Mouse (Mus musculus) forebrain, postnatal 0 days (tissue): ENCODE measurements around the gene Dusp13. TPM values are rescaled to one million over a fixed set of nuclear protein-coding genes. Genes with fewer than 3 reads are reported as not detected.

Experiments
- ATAC-seq: fragments of 200-750 bp; cut with Nextera tagmentation; 2 replicates; pipeline ENCODE4 v1.8.0; 2017; ENCODE audit warnings: mild to moderate bottlenecking, moderate library complexity
- DNase-seq: peaks from one replicate; pipeline ENCODE4 v3.0.0-alpha.2; 2015
- H3K27ac ChIP-seq: fragments of 300-500 bp; sonication (generic); 2 replicates; pipeline ENCODE4 v1.5.1; 2014; ENCODE audit warnings: low read depth, mild to moderate bottlenecking, antibody characterized with exemption, low read length, moderate library complexity, mixed read lengths
- H3K27me3 ChIP-seq: fragments of 300-500 bp; sonication (generic); 2 replicates; pipeline ENCODE4 v1.6.1; 2014; ENCODE audit warnings: mild to moderate bottlenecking, low read length, mixed read lengths; ENCODE audit not compliant: insufficient read depth
- H3K36me3 ChIP-seq: fragments of 300-500 bp; sonication (generic); 2 replicates; pipeline ENCODE4 v1.6.1; 2014; ENCODE audit warnings: mild to moderate bottlenecking, moderate library complexity; ENCODE audit not compliant: insufficient read depth
- H3K4me1 ChIP-seq: fragments of 300-500 bp; sonication (generic); 2 replicates; pipeline ENCODE4 v1.6.1; 2014; ENCODE audit warnings: antibody characterized with exemption; ENCODE audit not compliant: insufficient read depth
- H3K4me2 ChIP-seq: fragments of 300-500 bp; sonication (generic); 2 replicates; pipeline ENCODE4 v1.6.1; 2014; ENCODE audit warnings: low read depth, mild to moderate bottlenecking, moderate library complexity
- H3K4me3 ChIP-seq: fragments of 300-500 bp; sonication (generic); 2 replicates; pipeline ENCODE4 v1.5.1; 2014; ENCODE audit warnings: low read depth, low read length, mixed read lengths
- H3K9ac ChIP-seq: fragments of 300-500 bp; sonication (generic); 2 replicates; pipeline ENCODE4 v1.6.1; 2014; ENCODE audit warnings: mild to moderate bottlenecking
- H3K9me3 ChIP-seq: fragments of 300-500 bp; sonication (generic); 2 replicates; pipeline ENCODE4 v1.6.1; 2016; ENCODE audit warnings: low read length
- CTCF ChIP-seq: sonication (generic); IDR thresholded peaks from 2 replicates; pipeline ENCODE4 v1.5.1; 2016; ENCODE audit warnings: antibody characterized with exemption, control low read depth, low read depth
- WGBS: fragments of 180-500 bp; shearing (Covaris S2); extraction: QIAGEN DNeasy Blood & Tissue Kit; methylation state at CpG from one replicate; pipeline ENCODE4 v1.1.7; 2014; 5-methylcytosine and 5-hydroxymethylcytosine counted together
- polyA plus RNA-seq: library from polyadenylated mRNA; unstranded; fragments of >200 nt; fragmentation: Nextera tagmentation; extraction: Ambion mirVana; gene quantifications from 2 replicates; pipeline ENCODE4 v1.2.1, GENCODE M21; 2015
- total RNA-seq: library from RNA; depleted of rRNA; stranded (reverse); fragments of >200 nt; gene quantifications from 2 replicates; pipeline ENCODE4 v1.2.3, GENCODE M21; 2014

The Dusp13 gene
- total and polyA plus RNA-seq, 2 experiments from 2014 or later, result 0.23 to 0.57 TPM

DNA sequence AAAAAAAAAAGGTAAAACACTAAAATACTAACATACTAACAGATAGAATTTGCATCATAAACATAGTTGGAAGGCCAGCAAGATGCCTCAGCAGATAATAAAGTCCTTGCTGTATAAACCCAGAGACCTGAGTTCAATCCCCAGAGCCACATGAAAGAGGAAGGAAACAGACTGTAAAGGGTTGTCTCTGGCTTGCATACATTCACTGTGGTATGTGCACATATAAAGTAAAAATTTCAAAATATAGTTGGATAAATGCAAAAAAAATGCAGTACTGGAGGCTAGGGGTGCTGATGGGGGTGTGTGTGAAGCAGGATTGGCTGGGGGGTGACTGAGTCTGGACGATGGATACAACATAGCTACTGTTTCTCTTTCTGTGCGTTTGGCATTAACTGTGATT, 45.5 kb downstream of the Dusp13 start:
- no peaks in the 10 kb centered on the region for H3K9me3 ChIP-seq
- no peaks in the 10 kb centered on the region for H3K36me3 ChIP-seq
- H3K9ac ChIP-seq, result no peak overlapping the region
- no peaks in the 10 kb centered on the region for H3K27me3 ChIP-seq
- no peak for TF ChIP-seq CTCF
- H3K4me3 ChIP-seq, result no peak overlapping the region
- H3K4me2 ChIP-seq, result no peak overlapping the region
- H3K27ac ChIP-seq, result no peak overlapping the region
- peaks cover 10% of the 10 kb centered on the region; the same call in 1 of the 2 replicates for H3K4me1 ChIP-seq
- DNase-seq, result no peak
- 81% methylated on average over 2 of the region's 2 CpGs for WGBS
- no peak for ATAC-seq

DNA sequence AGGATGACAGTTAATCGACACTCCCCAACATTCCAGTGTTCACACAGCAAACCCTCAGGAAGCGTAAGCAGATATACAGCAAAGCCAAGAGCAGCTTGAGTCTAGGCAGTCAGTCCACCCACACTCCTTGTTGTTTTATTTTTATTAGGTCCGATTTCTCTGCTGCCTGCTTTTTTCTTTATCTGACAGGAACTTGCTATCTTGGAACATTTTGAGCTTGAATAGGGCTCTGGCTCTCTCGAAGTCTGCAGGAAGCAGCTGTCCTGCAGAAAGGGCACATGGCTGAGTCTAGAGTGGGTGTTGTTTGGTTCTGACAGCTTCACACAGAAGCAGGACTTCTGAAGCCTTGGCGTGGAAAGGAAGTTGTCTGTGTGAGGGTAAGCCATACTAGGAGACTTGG, 47.7 kb downstream of the Dusp13 start:
- H3K4me1 ChIP-seq, result peaks cover 10% of the 10 kb centered on the region; the same call in 1 of the 2 replicates
- H3K9me3 ChIP-seq, result no peaks in the 10 kb centered on the region
- DNase-seq, result no peak
- H3K27me3 ChIP-seq, result no peaks in the 10 kb centered on the region
- no peak overlapping the region for H3K4me2 ChIP-seq
- H3K36me3 ChIP-seq, result no peaks in the 10 kb centered on the region
- H3K9ac ChIP-seq, result no peak overlapping the region
- H3K4me3 ChIP-seq, result no peak overlapping the region
- WGBS, result 77% methylated on average over 5 of the region's 5 CpGs
- no peak for TF ChIP-seq CTCF
- no peak overlapping the region for H3K27ac ChIP-seq
- no peak for ATAC-seq

DNA sequence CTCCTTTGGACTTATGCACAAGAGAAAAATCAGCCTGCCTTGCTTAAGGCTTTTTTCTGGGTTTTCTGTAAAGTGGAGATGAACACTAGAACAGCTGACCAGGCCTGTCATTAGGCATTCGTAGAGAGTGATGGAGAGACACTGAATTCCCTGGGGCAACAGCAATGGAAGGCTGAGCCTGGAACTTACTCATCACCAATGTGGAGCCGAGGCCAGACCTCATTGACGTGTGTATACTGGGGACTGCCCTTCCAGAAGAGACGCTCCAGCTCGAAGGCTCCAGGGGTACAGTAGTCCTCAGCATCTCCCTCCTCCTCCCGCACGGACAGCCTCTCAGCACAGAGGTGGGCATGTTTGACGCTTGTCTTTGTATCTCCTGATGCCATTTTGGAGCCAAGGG, 48.3 kb downstream of the Dusp13 start:
- ATAC-seq (no peak), DNase-seq (no peak)
- no peak overlapping the region for H3K4me3 ChIP-seq
- H3K4me1 ChIP-seq, result peaks cover 10% of the 10 kb centered on the region; the same call in 1 of the 2 replicates
- no peaks in the 10 kb centered on the region for H3K9me3 ChIP-seq
- no peaks in the 10 kb centered on the region for H3K27me3 ChIP-seq
- H3K27ac ChIP-seq, result no peak overlapping the region
- no peak for TF ChIP-seq CTCF
- WGBS, result 90% methylated on average over 8 of the region's 8 CpGs
- H3K9ac ChIP-seq, result no peak overlapping the region
- H3K36me3 ChIP-seq, result no peaks in the 10 kb centered on the region
- H3K4me2 ChIP-seq, result no peak overlapping the region

DNA sequence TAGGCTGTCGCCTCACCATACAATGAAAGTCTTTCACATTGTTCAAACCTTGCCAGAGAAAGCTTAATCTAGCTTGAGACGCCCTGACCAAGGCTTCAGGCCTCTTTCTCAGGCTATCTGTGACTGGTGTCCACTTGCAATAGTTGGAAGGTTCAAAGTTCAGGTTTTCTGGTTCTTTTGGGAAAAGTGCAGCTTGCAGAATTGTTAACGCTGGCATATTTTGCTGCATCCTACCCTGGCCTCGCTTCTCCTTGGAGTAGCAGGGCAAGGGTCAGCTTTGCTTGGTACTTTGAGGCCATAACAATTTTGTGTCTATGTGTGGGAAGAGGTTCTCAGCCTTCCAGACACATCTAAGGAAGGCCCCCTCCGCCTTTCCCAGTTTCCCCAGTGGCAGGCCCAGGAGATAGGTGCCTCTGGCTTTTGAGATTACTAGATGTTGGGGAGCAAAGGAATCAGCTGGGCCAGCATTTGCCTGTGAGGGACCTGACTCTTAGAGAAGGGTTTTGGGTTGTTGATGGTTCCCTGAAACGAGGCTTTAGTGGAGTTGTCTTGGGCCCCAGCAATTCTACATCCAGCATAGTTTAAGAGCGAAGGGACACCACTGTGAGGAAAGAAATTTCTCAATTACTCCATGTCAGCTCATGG, 54.7 kb downstream of the Dusp13 start:
- Histone ChIP-seq H3K9ac (no peak overlapping the region), H3K9me3 (no peaks in the 10 kb centered on the region), H3K27me3 (no peaks in the 10 kb centered on the region), H3K4me2 (no peak overlapping the region), H3K36me3 (no peaks in the 10 kb centered on the region), H3K27ac (no peak overlapping the region), H3K4me1 (no peaks in the 10 kb centered on the region), H3K4me3 (no peak overlapping the region)
- WGBS, result 83% methylated on average over 7 of the region's 7 CpGs
- ATAC-seq (no peak), DNase-seq (no peak)
- TF ChIP-seq CTCF, result no peak

DNA sequence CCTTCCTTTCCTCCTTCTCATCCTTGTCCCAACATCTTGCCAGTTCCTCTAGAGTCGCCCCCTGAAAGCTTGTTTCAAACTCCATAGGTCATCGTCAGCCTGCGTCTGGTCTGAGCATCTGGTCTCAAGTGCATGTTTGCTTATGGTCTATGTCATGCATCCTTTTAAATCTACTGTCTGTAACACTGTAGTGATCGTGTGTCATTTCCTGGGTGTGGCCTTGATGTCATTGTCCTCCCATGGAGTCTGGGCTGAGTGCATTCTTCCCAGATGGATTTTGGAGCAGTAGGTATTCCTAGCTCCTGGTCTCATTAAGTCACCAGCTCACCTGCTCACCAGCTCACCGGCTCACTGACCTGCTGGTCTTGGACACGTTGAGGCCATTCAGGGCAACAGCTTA, 56.0 kb downstream of the Dusp13 start:
- no peak overlapping the region for H3K4me3 ChIP-seq
- H3K9ac ChIP-seq, result no peak overlapping the region
- no peaks in the 10 kb centered on the region for H3K27me3 ChIP-seq
- H3K4me2 ChIP-seq, result no peak overlapping the region
- H3K36me3 ChIP-seq, result no peaks in the 10 kb centered on the region
- H3K4me1 ChIP-seq, result no peaks in the 10 kb centered on the region
- TF ChIP-seq CTCF, result no peak
- DNase-seq (no peak), ATAC-seq (no peak)
- WGBS, result 79% methylated on average over 6 of the region's 6 CpGs
- H3K27ac ChIP-seq, result no peak overlapping the region
- no peaks in the 10 kb centered on the region for H3K9me3 ChIP-seq

DNA sequence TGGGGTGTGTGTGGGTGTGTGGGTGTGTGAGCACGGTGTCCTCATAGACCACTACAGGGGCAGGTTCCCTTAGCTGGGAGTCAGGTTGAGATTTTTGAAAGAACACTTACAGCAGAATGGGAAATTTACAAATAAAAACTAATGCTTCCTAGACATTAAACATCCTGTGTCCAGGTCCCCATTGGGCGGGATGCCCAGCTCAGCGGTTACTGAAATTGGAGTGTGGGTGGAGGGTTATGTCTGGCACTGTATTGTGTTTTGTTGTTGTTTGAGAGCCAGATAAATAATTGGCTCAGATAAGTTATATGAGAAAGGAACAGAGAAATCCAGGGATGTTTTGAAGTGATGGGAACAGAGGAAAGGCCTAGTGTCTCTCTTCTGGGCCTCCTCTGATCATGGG, 59.9 kb downstream of the Dusp13 start:
- Histone ChIP-seq H3K27ac (no peak overlapping the region), H3K4me2 (no peak overlapping the region), H3K4me1 (no peaks in the 10 kb centered on the region), H3K4me3 (no peak overlapping the region), H3K9me3 (no peaks in the 10 kb centered on the region), H3K9ac (no peak overlapping the region), H3K36me3 (no peaks in the 10 kb centered on the region), H3K27me3 (no peaks in the 10 kb centered on the region)
- DNase-seq (no peak), ATAC-seq (no peak)
- WGBS, result 81% methylated on average over 3 of the region's 3 CpGs
- no peak for TF ChIP-seq CTCF

DNA sequence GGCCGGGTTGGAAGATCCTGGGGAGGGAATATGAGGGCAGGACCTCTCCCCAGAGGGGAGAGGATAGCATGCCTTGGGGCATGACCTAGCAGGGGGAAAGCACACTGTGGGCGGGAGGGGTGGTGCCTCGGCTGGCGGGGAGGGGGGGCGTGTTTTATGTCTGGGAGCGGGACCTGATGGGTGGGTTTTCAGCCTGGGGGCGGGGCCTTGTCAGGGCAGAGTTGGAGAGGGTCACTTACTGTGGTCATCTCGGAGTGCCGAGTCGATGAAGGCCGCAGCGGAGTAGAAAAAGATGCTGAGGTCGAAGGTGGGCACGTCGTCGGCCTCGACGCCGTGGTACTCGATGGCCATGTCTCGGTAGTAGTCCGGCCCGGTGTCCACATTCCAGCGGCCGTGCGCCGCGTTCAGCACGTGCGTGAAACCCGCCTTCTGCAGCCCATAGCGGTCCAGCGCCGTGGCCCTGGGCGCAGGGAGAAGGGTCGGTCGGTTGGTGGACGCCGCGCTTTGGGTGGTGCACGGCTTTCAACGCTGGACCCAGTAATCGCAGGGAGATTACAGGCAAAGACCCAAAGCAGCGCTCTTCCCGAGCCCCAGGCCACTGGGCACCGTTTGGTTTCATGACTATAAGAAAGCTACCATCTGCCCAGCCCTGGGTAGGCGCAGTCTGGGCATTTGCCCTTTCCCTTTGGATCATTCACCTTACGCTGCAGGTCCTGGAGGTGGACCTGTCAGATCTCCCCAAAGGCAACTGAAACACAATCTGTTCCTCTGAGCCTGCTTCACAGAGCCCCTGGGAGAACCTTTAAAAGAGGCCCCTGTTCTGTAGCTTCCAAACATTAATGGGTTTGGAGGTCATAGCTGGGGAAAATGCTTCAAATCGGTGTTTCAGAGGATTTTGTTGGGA, 64.4 kb downstream of the Dusp13 start:
- 15% methylated on average over 49 of the region's 49 CpGs for WGBS
- Histone ChIP-seq H3K9ac (no peak overlapping the region), H3K27me3 (no peaks in the 10 kb centered on the region), H3K36me3 (no peaks in the 10 kb centered on the region), H3K4me2 (peak overlapping the region; percentile 41), H3K27ac (no peak overlapping the region), H3K4me3 (peak overlapping the region; percentile 21), H3K4me1 (peaks cover 3% of the 10 kb centered on the region; the same call in 1 of the 2 replicates), H3K9me3 (no peaks in the 10 kb centered on the region)
- ATAC-seq (no peak), DNase-seq (no peak)
- TF ChIP-seq CTCF, result no peak
